Mouse (Mus musculus) cortical plate, adult 2 months (tissue): ENCODE results near the gene Sorcs3.

ENCODE experiments used
- CTCF ChIP-seq: fragments of 200-500 bp; IDR thresholded peaks from 2 replicates; pipeline ENCODE4 v1.5.1; 2011; ENCODE audit warnings: mild to moderate bottlenecking, control low read depth, low read length; ENCODE audit not compliant: insufficient read depth; ENCODE audit errors: extremely low read depth
- POLR2A ChIP-seq: fragments of 200-500 bp; IDR thresholded peaks from 2 replicates; pipeline ENCODE4 v1.6.1; 2011; ENCODE audit warnings: mild to moderate bottlenecking, low read length, control low read depth; ENCODE audit not compliant: insufficient read depth; ENCODE audit errors: extremely low read depth

DNA sequence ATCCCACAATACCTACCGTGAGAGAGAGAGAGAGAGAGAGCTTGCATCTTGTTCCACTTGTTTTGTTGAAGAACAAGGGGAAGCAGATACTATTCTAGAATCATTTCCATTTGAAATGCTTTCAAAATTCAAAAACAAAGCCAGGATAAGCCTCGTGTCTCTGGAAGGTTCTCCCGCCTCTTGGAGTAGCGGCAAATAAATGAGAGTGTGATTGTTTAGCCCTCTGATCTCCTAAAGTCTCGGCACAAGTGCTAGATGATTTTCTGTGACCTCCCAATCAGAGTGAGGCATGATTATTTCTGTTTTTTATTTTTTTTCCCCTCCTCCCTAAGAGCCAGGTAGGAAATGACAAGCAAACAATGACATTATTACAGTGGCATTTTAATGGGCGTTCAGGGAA is 121.3 kb downstream of the Sorcs3 start:
- TF ChIP-seq POLR2A = no peak
- TF ChIP-seq CTCF = no peak
